8 mouse cellular contexts compared by ENCODE assay signal in genomic region chr10:67247145-67247544, GRCm38 (mm10). TPM values are rescaled to one million over a fixed set of nuclear protein-coding genes. Genes with fewer than 3 reads are reported as not detected.
DNase-seq lines count a peak whose midpoint lies in the region; ATAC-seq and TF ChIP-seq lines count a peak whose summit lies in the region.

No protein-coding gene starts in this region.

- H3K27ac ChIP-seq in kidney, embryonic 16.5 days (ENCODE audit: low read length): no peak overlapping the region
- no peak overlapping the region for H3K27ac ChIP-seq in ES-E14 (ENCODE audit: insufficient read depth, low read depth, low read length, poor library complexity, severe bottlenecking)
- H3K27ac ChIP-seq in lung, postnatal 0 days (ENCODE audit: low read length): no peak overlapping the region

- peaks cover 54% of the 10 kb centered on the region for H3K36me3 ChIP-seq in kidney, embryonic 16.5 days (ENCODE audit: insufficient read depth, low read length)
- peaks cover 29% of the 10 kb centered on the region for H3K36me3 ChIP-seq in ES-E14 (ENCODE audit: control insufficient read depth, insufficient read depth, low read length, poor library complexity, severe bottlenecking)
- peaks cover 41% of the 10 kb centered on the region for H3K36me3 ChIP-seq in lung, postnatal 0 days (ENCODE audit: insufficient read depth, low read length)

- no peak for TF ChIP-seq EP300 in lung, postnatal 0 days (IDR thresholded peaks at IDR 0.05)

- 92% methylated on average over 4 of the region's 4 CpGs for WGBS in kidney, embryonic 16.5 days
- WGBS in lung, postnatal 0 days: 93% methylated on average over 4 of the region's 4 CpGs

- no peaks in the 10 kb centered on the region for H3K27me3 ChIP-seq in kidney, embryonic 16.5 days (ENCODE audit: insufficient read depth, low read length)
- H3K27me3 ChIP-seq in lung, postnatal 0 days (replicated peaks; ENCODE audit: insufficient read depth, low read length): no peaks in the 10 kb centered on the region

- peaks cover 4% of the 10 kb centered on the region; the same call in 1 of the 2 replicates for H3K4me1 ChIP-seq in kidney, embryonic 16.5 days (ENCODE audit: insufficient read depth, low read length)
- H3K4me1 ChIP-seq in ES-E14 (ENCODE audit: control insufficient read depth in 2 of 2, insufficient read depth in 2 of 2, low read length in 2 of 2, poor library complexity in 1 of 2): peaks cover 0 to 2% of the 10 kb centered on the region in 2 experiments; a peak in 1 of 4 replicates
- no peaks in the 10 kb centered on the region for H3K4me1 ChIP-seq in lung, postnatal 0 days (ENCODE audit: insufficient read depth, low read depth, low read length)

- H3K9ac ChIP-seq in kidney, embryonic 16.5 days (replicated peaks; ENCODE audit: low read length): no peak overlapping the region
- H3K9ac ChIP-seq in ES-E14 (ENCODE audit: insufficient read depth, low read depth, low read length, poor library complexity, severe bottlenecking): no peak overlapping the region
- no peak overlapping the region for H3K9ac ChIP-seq in lung, postnatal 0 days (replicated peaks; ENCODE audit: low read depth)

- H3K9me3 ChIP-seq in kidney, embryonic 16.5 days (ENCODE audit: low read length): no peaks in the 10 kb centered on the region
- H3K9me3 ChIP-seq in ES-E14 (ENCODE audit: control insufficient read depth, insufficient read depth, low read depth, low read length): no peaks in the 10 kb centered on the region
- H3K9me3 ChIP-seq in lung, postnatal 0 days (ENCODE audit: low read length): no peaks in the 10 kb centered on the region

- DNase-seq in CD4-positive, CD25-positive, alpha-beta regulatory T cell, adult 2 months (ENCODE audit: low read depth, low spot score): peak; percentile 71
- DNase-seq in kidney, adult 18-20 months: peak; percentile 56
- peak; percentile 73 for DNase-seq in ES-E14 (ENCODE audit: low read depth, low spot score)
- peak; percentile 5 for DNase-seq in embryo, embryonic 11.5 days (ENCODE audit: low read depth, low spot score)
- no peak for DNase-seq in lung, postnatal 0 days (ENCODE audit: low spot score)
- DNase-seq in testis, postnatal 10 days (ENCODE audit: low spot score): peak; percentile 73

- no peak for ATAC-seq in CD4-positive, CD25-positive, alpha-beta regulatory T cell, adult 4 months
- ATAC-seq in kidney, embryonic 16.5 days (ENCODE audit: low FRiP score, low TSS enrichment): no peak
- ATAC-seq in lung, postnatal 0 days: no peak

- no peak overlapping the region for H3K4me3 ChIP-seq in kidney, embryonic 16.5 days (ENCODE audit: low read length)
- H3K4me3 ChIP-seq in ES-E14 (ENCODE audit: insufficient read depth in 1 of 2, low read depth in 1 of 2, low read length in 2 of 2, poor library complexity in 1 of 2, severe bottlenecking in 1 of 2): no peak overlapping the region
- no peak overlapping the region for H3K4me3 ChIP-seq in lung, postnatal 0 days (ENCODE audit: low read depth, low read length)

- TF ChIP-seq CTCF in lung, postnatal 0 days (IDR thresholded peaks at IDR 0.05): peak; percentile 77

- in situ Hi-C loops in ES-E14 (cut with MboI; ENCODE audit: low sequenced_read_pairs in 2 of 2, unreplicated experiment in 2 of 2): no loop called here

- no peak overlapping the region for H3K4me2 ChIP-seq in kidney, embryonic 16.5 days (replicated peaks; ENCODE audit: low read depth, low read length)
- no peak overlapping the region for H3K4me2 ChIP-seq in lung, postnatal 0 days (replicated peaks; ENCODE audit: low read depth, low read length)

TF ChIP-seq in ES-E14, 5 proteins besides CTCF, POLR2A, EP300 and RAD21:
- TF ChIP-seq HCFC1 (IDR thresholded peaks at IDR 0.05; ENCODE audit: borderline replicate concordance, insufficient read depth, low read length) (no peak), CHD2 (IDR thresholded peaks at IDR 0.05; ENCODE audit: low read depth, low read length) (no peak), MAFK (IDR thresholded peaks at IDR 0.05; ENCODE audit: insufficient read depth, low read depth, low read length) (no peak)
TF ChIP-seq in ES-E14: peak in this region for 0.

RNA-seq across cellular contexts. Expression of gene Nrbf2, which starts 38.0 kb away (rescaled TPM):
- 10 to 100 TPM; 27.6 to 35.3 TPM for polyA plus RNA-seq in CD4-positive, CD25-positive, alpha-beta regulatory T cell, adult 4 months (2017; shearing (Covaris generic))
- 36.4 and 39.0 TPM in 2 replicates for polyA plus RNA-seq in kidney, embryonic 16.5 days (2015; fragmentation: Nextera tagmentation; extraction: Ambion mirVana)
- 12.9 and 15.3 TPM in 2 replicates for total RNA-seq in ES-E14 (2012; rRNA removed)
- polyA plus RNA-seq in lung, postnatal 0 days (2015; fragmentation: Nextera tagmentation; extraction: Ambion mirVana): 40.6 and 43.8 TPM in 2 replicates
